Mouse (Mus musculus): ENCODE measurements around the gene Lamc1. TPM values are rescaled to one million over a fixed set of nuclear protein-coding genes. Genes with fewer than 3 reads are reported as not detected.
"Not testable (repeated sequence)": the region's sequence is repeated elsewhere in the genome, so short reads cannot be mapped to it uniquely, and the experiment has no call there.

Lamc1 gene
- polyA plus RNA-seq, 1 experiment from 2014 or later: 32.4 TPM

DNA sequence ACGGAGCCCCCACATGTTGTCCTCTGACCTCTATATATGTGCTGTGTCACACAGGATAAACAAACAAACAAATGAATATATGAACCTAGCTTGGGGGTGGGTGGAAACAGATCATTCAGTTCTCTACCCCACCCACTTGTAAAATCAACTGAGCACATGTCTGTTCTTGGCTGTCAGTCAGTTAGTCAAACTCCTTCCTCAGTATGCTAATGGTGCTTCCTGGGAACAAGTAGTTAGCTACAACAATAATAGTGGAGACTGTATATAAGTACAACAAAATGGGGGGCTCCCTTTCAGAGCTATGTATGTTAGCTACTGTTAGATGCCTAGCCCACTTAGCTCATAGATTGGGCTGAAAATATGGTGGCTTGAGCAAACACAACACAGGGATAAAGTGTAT is 24.6 kb upstream of the Lamc1 start:
- Histone ChIP-seq H3K27ac (no peak overlapping the region), H3K4me1 (replicated peaks) (no peaks in the 10 kb centered on the region), H3K9me3 (no peaks in the 10 kb centered on the region), H3K4me2 (no peak overlapping the region), H3K9ac (replicated peaks) (no peak overlapping the region), H3K4me3 (replicated peaks) (no peak overlapping the region), H3K27me3 (no peaks in the 10 kb centered on the region), H3K36me3 (no peaks in the 10 kb centered on the region)
- WGBS: 92% methylated on average over 1 of the region's 1 CpGs
- no peak for ATAC-seq (ENCODE audit: insufficient number of reproducible peaks, insufficient read depth, low FRiP score, low TSS enrichment, low read depth)

DNA sequence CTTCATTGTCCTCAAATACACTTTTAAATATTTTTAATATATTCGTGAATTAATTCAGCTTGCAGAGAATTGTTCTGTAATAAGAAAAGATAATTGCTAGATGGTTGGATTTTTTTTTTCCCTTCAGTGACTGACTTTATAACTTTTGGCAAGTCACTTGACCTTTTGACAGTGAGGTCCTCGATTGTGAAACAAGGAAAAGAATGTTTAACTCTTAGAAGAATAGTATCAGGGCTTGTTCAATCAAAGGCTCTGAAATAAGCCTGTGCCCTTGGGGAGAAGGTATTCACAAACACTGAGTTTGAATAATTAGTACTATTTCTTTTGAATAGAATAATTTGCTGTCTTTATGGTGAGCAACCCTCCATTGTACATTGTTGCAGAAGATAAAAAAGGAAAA is 21.9 kb upstream of the Lamc1 start:
- no peaks in the 10 kb centered on the region for H3K36me3 ChIP-seq
- no peaks in the 10 kb centered on the region for H3K4me1 ChIP-seq (replicated peaks)
- H3K9ac ChIP-seq (replicated peaks): no peak overlapping the region
- WGBS: 57% methylated on average over 2 of the region's 2 CpGs
- H3K4me2 ChIP-seq: no peak overlapping the region
- no peak overlapping the region for H3K27ac ChIP-seq
- no peaks in the 10 kb centered on the region for H3K9me3 ChIP-seq
- ATAC-seq (ENCODE audit: insufficient number of reproducible peaks, insufficient read depth, low FRiP score, low TSS enrichment, low read depth): no peak
- H3K27me3 ChIP-seq: no peaks in the 10 kb centered on the region
- no peak overlapping the region for H3K4me3 ChIP-seq (replicated peaks)

DNA sequence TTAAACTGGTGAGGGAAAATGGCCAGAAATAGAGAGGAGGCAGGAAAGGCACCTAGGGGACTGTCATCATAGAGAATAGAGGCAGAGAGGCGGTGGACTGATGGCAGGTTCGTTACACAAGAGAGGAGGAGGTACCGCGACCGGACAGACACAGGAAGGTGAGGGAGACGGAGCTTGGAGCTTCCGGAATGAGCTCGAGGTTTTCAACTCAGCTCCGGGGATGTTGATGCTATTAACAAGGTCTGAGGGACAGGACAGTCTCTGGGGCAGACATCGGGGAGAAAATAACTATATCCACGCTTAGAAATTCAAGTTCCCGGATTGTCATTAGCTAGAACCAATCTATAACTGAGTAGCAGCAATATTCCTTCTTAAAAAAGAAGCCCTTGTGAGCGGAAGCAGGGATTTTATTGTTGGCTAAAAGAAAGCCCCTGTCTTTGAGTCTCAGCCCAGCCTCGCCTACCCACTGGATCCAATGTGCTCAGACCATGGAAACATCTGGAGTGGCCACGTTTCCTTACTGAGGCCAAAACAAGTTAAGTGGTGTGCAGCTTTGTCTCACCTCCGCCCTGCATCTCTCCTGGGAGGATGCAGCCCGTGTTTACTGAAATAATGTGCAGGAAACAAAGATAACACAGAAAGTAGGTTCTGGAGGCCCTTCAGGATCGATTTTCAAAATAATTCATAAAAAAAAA is 21.3 kb upstream of the Lamc1 start:
- Histone ChIP-seq H3K27me3 (no peaks in the 10 kb centered on the region), H3K36me3 (no peaks in the 10 kb centered on the region), H3K4me1 (replicated peaks) (no peaks in the 10 kb centered on the region), H3K9ac (replicated peaks) (no peak overlapping the region), H3K4me2 (no peak overlapping the region), H3K4me3 (replicated peaks) (no peak overlapping the region), H3K9me3 (no peaks in the 10 kb centered on the region), H3K27ac (no peak overlapping the region)
- ATAC-seq (ENCODE audit: insufficient number of reproducible peaks, insufficient read depth, low FRiP score, low TSS enrichment, low read depth): no peak
- 72% methylated on average over 18 of the region's 18 CpGs for WGBS

DNA sequence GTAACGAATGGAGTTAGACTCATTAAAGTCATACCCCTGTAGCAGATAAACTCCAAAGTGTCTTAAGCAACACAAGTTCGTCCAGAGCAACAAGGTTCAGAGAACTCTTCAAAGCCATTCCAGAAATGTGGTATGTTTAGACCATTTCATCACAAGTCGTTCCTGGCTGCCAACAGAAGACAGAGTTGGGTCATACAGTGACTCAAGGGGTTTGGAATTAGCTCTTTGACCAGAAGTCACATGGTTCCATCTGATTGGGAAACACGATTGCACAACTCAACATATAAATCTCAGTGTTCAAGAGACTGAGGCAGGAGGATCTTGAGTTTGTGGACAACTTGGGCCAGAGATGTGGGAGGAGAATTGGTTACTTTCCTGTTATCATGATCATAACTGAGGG is 18.4 kb upstream of the Lamc1 start:
- H3K36me3 ChIP-seq: no peaks in the 10 kb centered on the region
- no peak overlapping the region for H3K4me2 ChIP-seq
- no peak for ATAC-seq (ENCODE audit: insufficient number of reproducible peaks, insufficient read depth, low FRiP score, low TSS enrichment, low read depth)
- no peak overlapping the region for H3K4me3 ChIP-seq (replicated peaks)
- no peaks in the 10 kb centered on the region for H3K9me3 ChIP-seq
- no peaks in the 10 kb centered on the region for H3K4me1 ChIP-seq (replicated peaks)
- no peaks in the 10 kb centered on the region for H3K27me3 ChIP-seq
- no peak overlapping the region for H3K9ac ChIP-seq (replicated peaks)
- 75% methylated on average over 4 of the region's 4 CpGs for WGBS
- H3K27ac ChIP-seq: no peak overlapping the region

DNA sequence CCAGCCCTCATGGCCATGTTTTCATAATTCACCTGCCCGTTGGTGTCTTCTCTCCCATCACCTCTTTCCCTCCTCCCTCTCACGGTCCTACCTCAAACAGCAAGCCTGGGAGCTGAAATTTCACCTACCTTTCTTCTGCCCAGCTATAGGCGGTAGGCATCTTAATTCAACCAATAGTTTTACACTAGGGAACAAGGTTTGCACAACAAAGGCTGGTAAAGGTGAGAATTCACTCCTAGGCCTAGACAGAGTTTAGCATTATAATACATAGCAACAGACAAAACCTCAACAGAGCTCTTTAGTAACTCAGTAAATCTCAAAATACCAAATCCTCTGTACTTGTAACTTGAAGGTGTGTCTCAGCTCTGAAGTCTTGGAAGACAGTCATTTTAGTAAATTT is 15.1 kb upstream of the Lamc1 start:
- no peaks in the 10 kb centered on the region for H3K27me3 ChIP-seq
- H3K36me3 ChIP-seq: no peaks in the 10 kb centered on the region
- WGBS: 47% methylated on average over 3 of the region's 3 CpGs
- no peak overlapping the region for H3K9ac ChIP-seq (replicated peaks)
- H3K4me2 ChIP-seq: no peak overlapping the region
- no peaks in the 10 kb centered on the region for H3K9me3 ChIP-seq
- no peak overlapping the region for H3K27ac ChIP-seq
- no peaks in the 10 kb centered on the region for H3K4me1 ChIP-seq (replicated peaks)
- H3K4me3 ChIP-seq (replicated peaks): no peak overlapping the region
- ATAC-seq (ENCODE audit: insufficient number of reproducible peaks, insufficient read depth, low FRiP score, low TSS enrichment, low read depth): no peak

DNA sequence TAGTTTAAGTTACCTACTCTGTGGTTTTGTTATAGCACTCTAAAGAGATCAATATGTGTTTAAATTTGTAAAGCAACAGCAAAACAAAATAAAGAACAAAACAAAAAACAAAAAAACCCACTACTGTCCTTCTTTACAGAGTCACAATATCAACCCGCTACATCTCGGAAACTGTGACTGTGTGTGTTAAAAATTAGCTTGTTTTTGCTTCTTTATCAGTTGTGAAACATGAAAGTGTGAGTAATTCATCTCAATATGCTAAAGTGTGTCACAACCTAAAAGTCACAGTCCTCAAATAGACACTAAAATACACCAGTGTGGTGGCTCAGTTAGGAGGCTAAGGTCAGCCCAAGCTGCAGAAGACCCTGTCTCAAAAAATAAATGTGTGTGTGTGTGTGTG is 14.5 kb upstream of the Lamc1 start:
- H3K4me3 ChIP-seq (replicated peaks): no peak overlapping the region
- H3K27me3 ChIP-seq: no peaks in the 10 kb centered on the region
- 95% methylated on average over 2 of the region's 2 CpGs for WGBS
- no peak overlapping the region for H3K27ac ChIP-seq
- no peaks in the 10 kb centered on the region for H3K36me3 ChIP-seq
- no peaks in the 10 kb centered on the region for H3K9me3 ChIP-seq
- no peak overlapping the region for H3K9ac ChIP-seq (replicated peaks)
- no peak overlapping the region for H3K4me2 ChIP-seq
- H3K4me1 ChIP-seq (replicated peaks): no peaks in the 10 kb centered on the region
- ATAC-seq (ENCODE audit: insufficient number of reproducible peaks, insufficient read depth, low FRiP score, low TSS enrichment, low read depth): no peak

DNA sequence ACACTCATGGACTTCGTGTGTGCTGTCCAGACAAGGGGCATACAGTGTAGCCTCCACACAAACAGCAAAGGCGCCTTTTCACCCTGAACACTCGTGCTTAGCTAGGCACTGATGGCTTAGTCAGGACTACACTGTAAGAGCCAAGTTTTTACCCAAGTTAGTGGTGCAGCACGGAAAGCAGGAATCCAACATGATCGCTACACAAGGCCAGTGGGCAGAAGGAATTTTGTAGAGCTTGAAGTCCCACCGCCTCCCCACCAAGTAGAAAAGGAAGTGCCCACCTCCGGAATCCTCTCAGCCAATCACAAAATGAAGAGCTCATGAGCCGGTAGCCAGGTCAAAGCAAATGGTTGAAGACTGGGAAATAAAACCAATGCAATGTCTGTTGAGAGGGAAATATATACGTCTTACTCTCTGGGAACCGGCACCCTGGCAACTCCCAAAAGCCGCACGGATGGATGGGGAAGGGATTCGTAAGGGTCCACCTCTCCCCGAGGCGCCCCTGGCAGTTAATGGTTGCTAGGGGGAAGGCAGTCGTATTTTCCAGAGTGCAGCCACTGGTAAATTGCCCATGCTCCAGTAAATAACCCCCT is 13.2 kb upstream of the Lamc1 start:
- Histone ChIP-seq H3K9ac (replicated peaks) (no peak overlapping the region), H3K27me3 (no peaks in the 10 kb centered on the region), H3K4me2 (no peak overlapping the region; the same call in 1 of the 2 replicates), H3K27ac (no peak overlapping the region), H3K9me3 (no peaks in the 10 kb centered on the region), H3K36me3 (no peaks in the 10 kb centered on the region), H3K4me3 (replicated peaks) (no peak overlapping the region), H3K4me1 (replicated peaks) (no peaks in the 10 kb centered on the region)
- WGBS: 62% methylated on average over 16 of the region's 16 CpGs
- no peak for ATAC-seq (ENCODE audit: insufficient number of reproducible peaks, insufficient read depth, low FRiP score, low TSS enrichment, low read depth)

DNA sequence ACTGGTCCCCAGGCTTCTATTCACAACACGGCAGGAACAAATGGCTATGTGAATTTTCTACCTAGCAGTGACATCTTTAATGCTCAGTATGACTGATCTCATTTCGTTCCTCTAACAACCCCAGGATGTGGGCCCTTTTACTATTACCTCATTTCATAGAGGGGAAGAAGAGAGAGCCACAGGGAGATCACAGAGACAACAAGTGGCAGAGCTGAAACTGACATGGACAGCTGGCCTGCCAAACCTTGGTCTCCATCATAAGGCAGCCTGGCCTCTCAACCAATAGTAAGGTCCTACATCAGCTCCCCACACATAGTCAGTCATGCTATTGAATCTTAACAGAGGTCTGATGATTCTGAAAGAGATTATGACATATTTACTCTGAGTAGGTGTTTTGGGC is 12.4 kb upstream of the Lamc1 start:
- H3K9ac ChIP-seq (replicated peaks): no peak overlapping the region
- no peak overlapping the region for H3K4me3 ChIP-seq (replicated peaks)
- H3K27ac ChIP-seq: no peak overlapping the region
- no peaks in the 10 kb centered on the region for H3K9me3 ChIP-seq
- ATAC-seq (ENCODE audit: insufficient number of reproducible peaks, insufficient read depth, low FRiP score, low TSS enrichment, low read depth): no peak
- H3K27me3 ChIP-seq: no peaks in the 10 kb centered on the region
- 74% methylated on average over 2 of the region's 2 CpGs for WGBS
- H3K4me2 ChIP-seq: no peak overlapping the region
- H3K36me3 ChIP-seq: no peaks in the 10 kb centered on the region
- H3K4me1 ChIP-seq (replicated peaks): no peaks in the 10 kb centered on the region

DNA sequence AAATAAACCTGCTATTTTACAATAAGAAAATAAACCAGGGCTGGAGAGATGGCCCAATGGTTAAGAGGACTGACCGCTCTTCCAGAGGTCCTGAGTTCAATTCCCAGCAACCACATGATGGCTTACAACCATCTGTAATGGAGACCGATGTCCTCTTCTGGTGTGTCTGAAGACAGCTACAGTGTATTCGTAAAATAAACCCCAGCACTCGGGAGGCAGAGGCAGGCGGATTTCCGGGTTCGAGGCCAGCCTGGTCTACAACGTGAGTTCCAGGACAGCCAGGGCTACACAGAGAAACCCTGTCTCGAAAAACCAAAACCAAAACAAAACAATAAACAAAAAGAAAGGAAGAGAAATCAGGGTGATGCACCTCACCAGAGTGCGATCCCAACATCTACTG is 2.9 kb upstream of the Lamc1 start:
- 92% methylated on average over 10 of the region's 10 CpGs for WGBS

DNA sequence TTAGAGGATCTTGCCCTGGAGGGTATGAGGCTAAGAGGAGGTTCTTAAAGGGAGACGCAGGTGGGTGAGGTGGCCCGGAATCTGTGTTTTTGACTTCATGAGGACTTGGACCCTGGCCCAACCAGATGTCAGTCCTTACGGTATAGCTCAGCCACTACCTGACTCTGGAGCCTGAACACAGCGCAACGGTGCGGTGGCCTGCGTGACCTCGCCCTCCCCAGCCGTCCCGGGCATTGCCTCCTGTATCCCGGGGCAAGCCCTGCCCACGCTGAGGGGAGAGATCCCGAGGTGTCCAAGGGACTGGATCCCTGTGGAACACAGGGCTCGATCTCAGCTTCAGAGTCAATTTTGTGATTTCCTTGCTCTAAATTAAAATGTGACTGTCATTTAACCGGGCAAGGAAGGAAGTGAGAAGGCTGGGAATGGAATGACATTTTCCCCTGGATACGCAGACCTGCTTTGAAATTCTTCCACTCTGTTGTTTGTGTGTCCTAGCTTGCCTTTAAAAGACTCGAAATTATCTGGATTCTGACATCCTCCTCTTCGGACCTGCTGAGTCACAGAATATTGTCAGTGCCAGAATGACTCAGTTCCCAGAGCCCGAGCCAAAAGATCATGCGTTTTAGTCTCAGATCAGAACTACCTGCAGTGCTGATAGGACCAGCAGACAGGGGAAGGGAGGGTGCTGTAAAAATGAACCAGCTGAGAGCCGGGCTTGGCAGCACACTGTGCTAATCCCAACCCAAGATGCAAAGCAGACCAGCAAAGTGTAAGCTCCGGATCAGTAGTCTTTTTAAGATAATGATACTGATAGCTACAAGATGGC is 923 bp upstream of the Lamc1 start:
- no peaks in the 10 kb centered on the region for H3K36me3 ChIP-seq
- peak overlapping the region; percentile 94 for H3K27ac ChIP-seq
- peak overlapping the region; percentile 50; the same call in 1 of the 2 replicates for H3K9ac ChIP-seq (replicated peaks)
- ATAC-seq (ENCODE audit: insufficient number of reproducible peaks, insufficient read depth, low FRiP score, low TSS enrichment, low read depth): no peak; the same call in 1 of the 2 replicates
- no peaks in the 10 kb centered on the region for H3K9me3 ChIP-seq
- peak overlapping the region; percentile 97 for H3K4me3 ChIP-seq (replicated peaks)
- H3K4me2 ChIP-seq: peak overlapping the region; percentile 83
- H3K27me3 ChIP-seq: no peaks in the 10 kb centered on the region
- H3K4me1 ChIP-seq (replicated peaks): peaks cover 31% of the 10 kb centered on the region
- 8% methylated on average over 22 of the region's 22 CpGs for WGBS

More for the DNA sequence above, 2.9 kb upstream of the Lamc1 start:
- peaks cover 16% of the 10 kb centered on the region; the same call in 1 of the 2 replicates for H3K4me1 ChIP-seq (replicated peaks)
- H3K4me2 ChIP-seq; ATAC-seq (ENCODE audit: insufficient number of reproducible peaks, insufficient read depth, low FRiP score, low TSS enrichment, low read depth); H3K4me3 ChIP-seq (replicated peaks); H3K9ac ChIP-seq (replicated peaks); H3K27ac ChIP-seq; H3K9me3 ChIP-seq; H3K27me3 ChIP-seq; H3K36me3 ChIP-seq: not testable (repeated sequence)

DNA sequence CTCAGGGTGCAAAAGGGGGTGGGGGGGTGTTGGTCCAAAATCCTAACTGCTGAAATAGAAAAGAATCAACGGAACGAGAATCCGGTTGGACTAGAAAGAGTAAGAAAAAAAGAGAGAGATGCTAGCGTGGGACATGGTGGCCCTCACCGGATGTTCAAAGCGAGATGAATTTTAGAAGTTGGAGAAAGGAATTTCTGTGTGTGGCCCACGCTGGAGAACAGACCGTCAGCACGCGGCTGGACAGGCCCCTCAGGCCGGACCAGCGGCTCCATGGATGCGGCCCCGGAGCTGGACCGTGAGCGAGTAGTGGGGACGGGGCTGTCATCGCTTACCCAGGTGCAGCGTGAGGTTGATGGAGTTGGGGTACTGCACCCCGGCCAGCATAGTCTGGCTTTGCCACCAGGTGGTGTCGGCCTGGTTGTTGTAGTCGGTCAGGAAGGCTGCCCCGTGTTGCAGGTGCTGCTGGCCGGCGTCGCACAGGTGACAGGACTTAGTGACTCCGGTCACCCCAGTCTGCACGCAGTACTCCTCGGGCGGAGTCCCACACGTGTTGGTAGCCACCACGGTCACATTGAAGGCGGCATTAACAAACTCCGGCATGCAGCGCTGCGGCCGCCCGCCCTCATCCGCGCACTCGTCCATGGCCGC is 666 bp downstream of the Lamc1 start:
- peaks cover 37% of the 10 kb centered on the region for H3K4me1 ChIP-seq (replicated peaks)
- H3K27me3 ChIP-seq: no peaks in the 10 kb centered on the region
- H3K9ac ChIP-seq (replicated peaks): peak overlapping the region; percentile 97
- H3K36me3 ChIP-seq: no peaks in the 10 kb centered on the region
- peak overlapping the region; percentile 97 for H3K4me3 ChIP-seq (replicated peaks)
- H3K27ac ChIP-seq: peak overlapping the region; percentile 94
- under 1% methylated on average over 42 of the region's 42 CpGs for WGBS
- H3K9me3 ChIP-seq: no peaks in the 10 kb centered on the region
- H3K4me2 ChIP-seq: peak overlapping the region; percentile 83
- peak; percentile 50 for ATAC-seq (ENCODE audit: insufficient number of reproducible peaks, insufficient read depth, low FRiP score, low TSS enrichment, low read depth)
